Mouse (Mus musculus) lung, postnatal 0 days (tissue): ENCODE measurements around the gene Gtf2ird1.

Experiments
- CTCF ChIP-seq: IDR thresholded peaks from 2 replicates; pipeline ENCODE4 v1.5.1; 2016; ENCODE audit warnings: antibody characterized with exemption, mild to moderate bottlenecking
- EP300 ChIP-seq: IDR thresholded peaks from 2 replicates; pipeline ENCODE4 v1.6.1; 2016; ENCODE audit warnings: antibody characterized with exemption, mild to moderate bottlenecking, control low read depth

DNA sequence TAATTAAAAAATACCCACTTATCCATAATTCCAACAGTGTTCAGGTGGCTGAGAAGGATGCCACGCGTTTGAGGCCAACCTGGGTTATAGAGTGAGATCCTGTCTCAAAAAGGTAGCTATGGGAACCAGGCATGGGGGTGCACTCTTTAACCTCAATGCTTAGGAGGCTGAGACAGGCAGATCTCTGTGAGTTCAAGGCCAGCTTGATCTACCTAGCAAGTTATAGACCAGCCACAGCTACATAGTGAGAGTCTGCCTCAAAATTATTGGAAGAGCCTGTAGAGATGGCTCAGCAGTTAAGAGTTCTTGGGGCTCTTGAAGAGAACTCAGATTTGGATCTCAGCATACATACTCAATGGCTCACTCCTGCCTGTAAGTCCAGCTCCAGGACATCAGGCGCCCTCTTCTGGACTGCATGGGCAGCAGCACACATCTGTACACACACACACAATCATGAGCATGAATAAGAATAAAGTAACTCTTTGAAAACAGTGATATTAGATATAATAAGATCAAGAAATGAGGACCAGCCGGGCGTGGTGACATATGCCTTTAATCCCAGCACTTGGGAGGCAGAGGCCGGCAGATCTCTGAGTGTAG is 18.6 kb upstream of the Gtf2ird1 start:
- no peak for TF ChIP-seq EP300
- TF ChIP-seq CTCF: peak; percentile 39
